Mouse (Mus musculus) cerebellum, postnatal 4 days (tissue): Measurements from ENCODE around the gene Vps39.
A peak's percentile ranks its signal among the peaks of the same experiment; 100 is the strongest.

Experiments used
- DNase-seq, 2 experiments: peaks; one replicate each; pipeline ENCODE4 v3.0.0; 2022; ENCODE audit warnings: low spot score in 2 of 2, mixed read lengths in 1 of 2

Gene Vps39

DNA sequence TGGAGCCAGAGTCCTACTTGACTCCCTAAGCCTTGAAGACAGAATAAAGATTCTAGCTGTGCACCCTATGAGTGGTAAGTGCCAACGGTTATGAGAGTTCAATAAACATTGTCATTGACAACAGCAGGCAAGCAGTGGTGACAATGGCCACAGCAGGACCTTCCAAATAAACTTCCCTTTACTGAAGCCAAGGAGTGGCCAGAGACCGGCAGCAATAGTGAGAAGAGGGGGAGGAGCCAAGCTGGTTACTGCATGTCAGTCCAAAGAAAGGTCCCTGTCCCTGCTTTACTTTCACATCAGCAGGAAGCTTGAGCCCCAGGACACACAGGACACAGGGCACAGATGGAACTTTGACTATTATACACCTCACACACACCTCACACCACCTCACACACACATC lies 56.8 kb downstream of the Vps39 start:
- DNase-seq, result no peak

- DNase-seq, result no peak
These were observed 61.4 kb downstream of the Vps39 start for GRCm38 (mm10) chr2:120291471-120292078.

GRCm38 (mm10) chr2:120288995-120289394 lies 63.9 kb downstream of the Vps39 start, which contains the start of gene Pla2g4d:
TSS of gene Pla2g4d (minus strand) at chr2:120289197.
- no peak for DNase-seq

DNA sequence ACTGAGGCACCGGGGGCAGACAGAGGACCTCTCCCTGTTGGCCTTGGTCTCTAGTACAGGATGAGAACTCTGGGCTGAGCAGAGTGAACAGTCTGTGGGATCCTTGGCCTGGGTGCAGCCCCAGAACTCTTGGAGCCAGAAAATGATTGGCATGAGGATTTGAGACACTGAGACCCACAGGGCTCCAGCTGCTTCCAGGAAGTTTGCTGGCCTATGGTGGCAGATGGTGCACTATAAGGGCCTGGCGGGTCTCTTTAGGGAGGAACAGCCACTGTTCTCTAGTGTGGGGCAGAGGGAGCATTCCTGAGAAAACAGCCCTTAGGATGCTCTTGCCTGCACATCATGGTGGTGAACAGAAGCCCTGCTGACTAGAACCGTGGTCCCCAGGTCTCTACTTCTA lies 64.5 kb downstream of the Vps39 start:
- DNase-seq, result no peak

DNA sequence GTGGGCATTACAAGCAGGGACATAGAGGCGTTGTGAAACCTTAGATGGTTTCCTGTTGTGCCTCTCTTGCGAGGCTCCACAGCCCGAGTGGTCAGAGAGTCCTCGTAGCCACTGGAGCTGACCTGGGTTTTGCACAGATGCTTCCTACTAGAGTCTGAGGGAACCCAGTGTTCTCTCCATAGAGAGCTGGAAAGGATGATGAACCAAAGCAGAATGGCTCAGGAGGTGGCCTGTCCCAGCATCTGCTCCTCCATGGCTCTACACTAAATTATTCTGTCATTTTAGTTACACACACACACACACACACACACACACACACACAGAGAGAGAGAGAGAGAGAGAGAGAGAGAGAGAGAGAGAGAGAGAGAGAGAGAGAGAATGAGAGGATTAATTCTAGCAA lies 67.3 kb downstream of the Vps39 start:
- DNase-seq, result no peak

GRCm38 (mm10) chr2:120284705-120285104 lies 68.2 kb downstream of the Vps39 start:
- DNase-seq, result no peak

- DNase-seq, result no peak
These were observed 68.8 kb downstream of the Vps39 start for GRCm38 (mm10) chr2:120284094-120284493.

DNA sequence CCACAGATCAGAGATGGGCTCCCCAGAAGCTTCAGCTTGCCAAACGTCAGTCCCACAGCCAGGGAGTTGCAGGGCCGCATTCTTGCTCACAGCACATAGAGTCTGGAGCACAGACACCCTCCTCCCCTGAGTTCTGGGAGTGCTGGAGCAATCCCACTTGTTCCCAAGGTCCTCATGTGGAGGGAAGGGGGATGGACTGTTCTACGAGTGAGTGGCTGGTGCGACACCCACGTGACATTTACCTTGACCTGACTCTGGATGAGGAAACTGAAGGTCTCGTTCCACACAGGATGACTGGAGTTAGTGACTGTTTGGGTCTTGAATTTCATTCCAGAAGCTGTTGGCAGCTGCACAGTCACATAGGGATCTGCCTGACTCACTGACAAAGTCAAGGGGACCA lies 69.4 kb downstream of the Vps39 start:
- no peak for DNase-seq

GRCm38 (mm10) chr2:120281221-120281620 lies 71.7 kb downstream of the Vps39 start:
- DNase-seq, result no peak

DNA sequence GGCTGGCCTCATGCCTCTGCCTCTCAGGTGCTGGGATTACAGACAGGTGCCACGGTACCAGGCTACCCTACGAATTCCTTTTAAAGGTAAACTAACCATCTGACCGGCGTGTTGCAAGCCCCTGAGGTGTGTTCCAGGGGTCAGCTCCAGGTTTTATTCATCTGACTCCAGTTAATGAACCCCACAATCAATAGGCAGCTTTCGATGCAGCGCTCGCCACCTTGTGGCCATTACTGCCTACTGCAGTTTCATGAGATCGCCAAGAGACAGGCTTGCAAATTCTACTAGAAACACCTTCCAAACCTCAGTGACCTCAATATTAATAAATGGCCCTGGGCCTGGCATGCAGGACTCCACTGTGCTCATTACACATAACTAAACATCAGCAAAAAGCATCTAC lies 73.0 kb downstream of the Vps39 start:
- peak; percentile 40 to 59 for DNase-seq

- DNase-seq, result no peak
These were observed 76.0 kb downstream of the Vps39 start for GRCm38 (mm10) chr2:120276951-120277350.

- DNase-seq, result no peak
These were observed 84.3 kb downstream of the Vps39 start for GRCm38 (mm10) chr2:120268635-120269034.
